Mouse (Mus musculus): ENCODE measurements around the gene Ppip5k2.

The Ppip5k2 gene

GRCm38 (mm10) chr1:97660687-97661405 is 109.4 kb downstream of the Ppip5k2 start:
- peak; percentile 79 for DNase-seq (ENCODE audit: low spot score)

- no peak for DNase-seq (ENCODE audit: low spot score)
Observed at GRCm38 (mm10) chr1:97659405-97659804, 110.8 kb downstream of the Ppip5k2 start.

- DNase-seq (ENCODE audit: low spot score) = no peak
Observed at GRCm38 (mm10) chr1:97657786-97658185, 112.4 kb downstream of the Ppip5k2 start.

GRCm38 (mm10) chr1:97657201-97657600 is 113.0 kb downstream of the Ppip5k2 start:
- no peak for DNase-seq (ENCODE audit: low spot score)
